In the genomic region with DNA sequence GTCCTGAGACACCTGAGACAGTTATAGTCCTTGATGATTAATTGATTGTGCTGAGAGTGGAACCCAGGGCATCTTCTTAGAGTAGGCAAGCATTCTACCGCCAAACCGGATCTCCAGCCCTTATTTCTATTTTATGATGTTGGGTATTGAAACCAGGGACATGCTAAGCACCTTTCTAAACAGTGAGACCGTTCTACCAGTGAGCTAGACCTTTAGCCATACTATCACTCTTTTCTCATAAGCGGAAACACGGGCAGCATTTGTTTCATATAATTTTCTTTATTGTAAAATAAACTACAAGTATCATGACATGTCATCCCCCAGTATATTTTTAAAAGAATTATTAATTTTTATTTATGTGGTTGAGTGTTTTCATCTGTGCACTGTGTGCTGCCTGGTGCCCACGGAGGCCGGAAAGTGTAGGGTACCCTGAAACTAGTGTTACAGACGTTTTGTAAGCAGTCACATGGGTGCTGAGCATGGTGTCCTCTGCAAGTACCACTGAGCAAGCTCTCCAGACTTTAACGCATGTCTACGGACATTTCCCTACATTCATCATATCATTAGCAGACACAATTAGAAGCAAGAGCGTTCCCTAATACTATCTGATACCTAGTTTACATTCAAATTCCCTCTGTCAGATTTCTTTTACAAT, we compare ENCODE assay signal across 1 mouse cellular context.
TF ChIP-seq lines count a peak whose summit lies in the region.

No protein-coding gene starts in this region.

TF ChIP-seq in ES-E14, 5 proteins besides CTCF, POLR2A, EP300 and RAD21 (continued from another document):
- TF ChIP-seq MAFK (IDR thresholded peaks at IDR 0.05; ENCODE audit: insufficient read depth, low read depth, low read length) (no peak), HCFC1 (IDR thresholded peaks at IDR 0.05; ENCODE audit: borderline replicate concordance, insufficient read depth, low read length) (no peak)
